Mouse (Mus musculus): Measurements from ENCODE around the gene Atf2.
"Not testable (repeated sequence)": the region's sequence is repeated elsewhere in the genome, so short reads cannot be mapped to it uniquely, and the experiment has no call there.

The Atf2 gene

DNA sequence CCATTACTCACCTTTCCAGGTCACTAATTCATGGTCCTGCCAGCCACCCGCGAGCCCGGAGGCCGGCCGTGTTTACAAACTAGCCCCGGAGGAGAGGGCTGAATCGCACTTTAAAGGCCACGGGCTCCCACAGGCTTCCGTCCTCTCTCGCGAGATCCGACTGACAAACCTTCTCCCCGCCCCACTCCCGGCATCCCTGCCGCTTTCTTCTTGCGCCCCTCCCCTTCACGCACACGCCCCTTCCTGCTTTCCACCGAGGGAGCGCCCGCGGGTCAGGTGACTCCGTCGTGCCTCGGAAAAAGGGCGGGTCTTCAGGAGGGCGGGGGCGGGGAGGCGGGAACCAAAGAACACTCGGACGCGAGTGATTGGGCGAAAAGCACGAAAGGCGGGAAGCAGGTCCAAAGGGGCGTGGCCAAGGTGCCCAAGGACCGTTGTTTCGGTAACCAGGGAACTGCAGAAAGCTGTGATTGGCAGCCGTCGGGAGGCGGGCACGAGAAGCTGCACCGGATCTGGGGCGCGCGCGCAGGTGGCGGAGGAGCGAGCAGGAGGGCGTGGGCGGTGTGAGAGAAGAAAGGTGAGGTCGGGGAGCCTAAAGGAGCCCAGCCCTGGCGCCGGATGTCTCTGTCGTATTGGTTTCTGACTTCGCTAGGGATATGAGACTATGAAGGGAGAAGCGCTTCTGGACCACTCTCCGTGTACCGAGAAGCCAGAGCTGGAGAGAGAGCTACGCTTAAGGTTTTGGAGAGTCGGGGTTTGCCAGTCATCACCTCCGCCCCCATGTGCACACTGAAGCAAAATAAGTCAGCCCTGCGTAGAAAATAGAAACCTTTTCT, at the start of gene Atf2:
Atf2 (minus strand) TSS at position 176 of the 833 bp plus-strand sequence.
- DNase-seq (ENCODE audit: low spot score in 2 of 2), result peak; percentile 97 to 98

DNA sequence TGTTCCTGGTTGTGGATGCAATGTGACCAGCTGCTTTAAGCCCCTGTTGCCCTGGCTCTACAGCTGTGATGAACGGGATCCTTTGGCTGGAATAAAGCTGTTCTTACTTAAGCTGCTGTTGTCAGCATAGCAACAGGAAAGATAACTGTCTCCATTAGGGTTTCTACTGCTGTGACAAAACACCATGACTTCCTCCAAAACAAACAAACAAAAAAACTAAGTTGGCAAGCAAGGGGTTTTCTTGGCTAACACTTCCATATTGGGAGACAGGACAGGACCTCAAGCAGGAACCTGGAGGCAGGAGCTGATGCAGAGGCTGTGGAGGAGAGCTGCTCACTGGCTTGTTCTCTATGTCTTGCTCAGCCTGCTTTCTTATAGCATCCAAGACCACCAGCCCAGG, 48.8 kb upstream of the Atf2 start:
- DNase-seq (ENCODE audit: low spot score in 2 of 2), result no peak

DNA sequence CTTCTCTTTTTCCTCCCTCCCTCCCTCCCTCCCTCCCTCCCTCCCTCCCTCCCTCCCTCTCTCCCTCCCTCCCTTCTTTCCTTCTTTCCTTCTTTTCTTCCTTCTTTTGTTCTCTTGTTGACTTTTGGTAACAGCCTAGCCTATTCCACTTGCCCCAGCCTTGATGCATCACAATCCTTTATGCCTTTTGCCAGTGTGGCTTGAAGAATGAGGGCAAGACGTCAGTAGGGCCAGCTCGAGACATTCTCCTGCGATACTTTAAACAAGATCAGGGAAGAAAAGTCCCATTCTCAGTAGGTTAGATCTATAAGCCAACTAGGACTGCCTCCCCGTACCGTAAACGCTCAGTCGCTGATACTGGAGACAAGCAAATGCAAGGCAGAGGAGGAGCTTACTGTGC, 48.0 kb upstream of the Atf2 start:
- no peak for DNase-seq (ENCODE audit: low spot score in 2 of 2)

DNA sequence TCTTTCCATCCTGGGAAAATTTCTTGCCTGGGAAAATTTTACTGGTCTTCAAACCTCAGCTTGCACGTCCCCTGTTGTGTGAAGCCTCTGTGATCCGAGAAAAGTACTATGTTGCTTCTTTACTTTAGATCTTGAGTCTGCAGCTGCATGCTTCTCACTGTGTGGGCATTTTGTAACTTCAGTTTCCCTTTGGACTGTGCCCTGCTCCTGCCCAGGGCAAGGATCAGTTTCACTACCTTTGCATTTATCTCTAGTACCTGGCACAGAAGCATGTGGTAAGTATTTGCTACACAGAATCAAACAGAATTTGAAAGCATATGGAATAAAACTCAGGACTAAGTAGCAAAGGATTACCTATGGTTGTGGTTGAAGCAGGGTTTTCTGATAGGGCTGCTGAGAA, 46.5 kb upstream of the Atf2 start:
- DNase-seq (ENCODE audit: low spot score in 2 of 2), result no peak

DNA sequence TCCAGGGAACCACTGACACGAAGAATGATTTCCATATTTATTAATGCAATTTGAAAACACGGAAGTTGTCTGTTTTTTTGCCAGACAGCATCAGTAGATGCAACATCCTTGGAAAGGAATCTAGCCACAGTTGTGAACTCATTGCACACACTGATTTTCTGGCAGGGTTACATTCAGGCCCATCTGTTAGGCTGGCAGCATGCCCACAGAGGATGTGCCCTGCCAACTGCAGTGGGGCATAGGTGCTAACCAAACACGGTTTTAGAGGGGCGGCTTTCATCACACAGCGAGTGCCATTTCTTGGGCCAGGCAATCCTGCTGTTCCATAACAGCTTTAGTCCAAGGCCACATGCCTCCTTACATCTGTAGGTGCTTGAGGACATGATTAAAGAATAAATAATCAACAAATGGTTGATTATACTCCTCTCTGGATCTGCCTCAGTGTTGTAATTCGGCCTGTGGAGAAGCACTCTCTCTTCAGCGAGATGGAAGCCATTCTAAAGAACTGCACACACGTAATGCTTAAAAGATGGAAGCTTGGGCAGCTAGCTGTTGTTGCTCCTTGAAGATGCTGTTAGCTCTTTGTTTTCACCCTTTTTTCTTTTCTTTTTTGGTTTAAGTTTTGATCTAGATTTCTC, 40.4 kb upstream of the Atf2 start:
- no peak for DNase-seq (ENCODE audit: low spot score in 2 of 2)

DNA sequence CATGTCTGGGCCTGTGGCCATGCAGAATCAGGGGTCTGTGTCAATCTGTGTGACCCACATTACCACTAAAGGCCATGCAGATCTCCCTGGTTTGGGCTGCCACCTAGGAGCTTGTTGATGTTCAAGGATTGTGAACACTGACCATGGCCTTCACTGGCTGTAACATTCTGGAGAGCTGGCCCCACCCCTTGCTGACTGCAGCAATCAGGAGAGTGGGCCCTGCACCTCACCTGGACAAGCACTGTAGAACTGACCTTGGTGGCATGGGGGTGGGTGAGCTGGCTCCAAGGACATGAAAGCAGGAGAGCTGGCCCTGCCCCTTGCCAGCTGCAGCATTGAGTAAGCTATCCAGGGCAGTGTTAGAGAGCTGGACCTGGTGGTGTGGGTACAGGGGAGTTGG, 35.3 kb upstream of the Atf2 start:
- no peak for DNase-seq (ENCODE audit: low spot score in 2 of 2)

DNA sequence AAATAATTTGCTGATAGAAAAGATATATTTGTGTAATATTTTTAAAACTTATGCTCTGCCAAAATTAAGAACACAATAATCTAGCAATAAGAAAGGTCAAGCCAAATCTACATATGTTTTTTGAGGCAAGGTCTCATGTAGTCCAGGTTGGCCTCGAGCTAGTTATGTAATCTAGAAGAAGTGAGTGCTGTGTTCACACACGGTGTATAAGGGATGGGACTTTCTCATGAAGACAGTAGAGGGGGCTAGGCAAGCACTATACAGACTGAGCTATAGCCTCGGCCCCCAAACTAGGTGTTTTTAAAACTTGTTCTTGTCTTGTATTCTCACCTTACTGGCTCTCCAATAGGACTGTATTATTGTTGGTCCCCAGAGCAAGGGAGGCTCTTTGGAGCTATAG, 33.1 kb upstream of the Atf2 start:
- no peak for DNase-seq (ENCODE audit: low spot score in 2 of 2)

DNA sequence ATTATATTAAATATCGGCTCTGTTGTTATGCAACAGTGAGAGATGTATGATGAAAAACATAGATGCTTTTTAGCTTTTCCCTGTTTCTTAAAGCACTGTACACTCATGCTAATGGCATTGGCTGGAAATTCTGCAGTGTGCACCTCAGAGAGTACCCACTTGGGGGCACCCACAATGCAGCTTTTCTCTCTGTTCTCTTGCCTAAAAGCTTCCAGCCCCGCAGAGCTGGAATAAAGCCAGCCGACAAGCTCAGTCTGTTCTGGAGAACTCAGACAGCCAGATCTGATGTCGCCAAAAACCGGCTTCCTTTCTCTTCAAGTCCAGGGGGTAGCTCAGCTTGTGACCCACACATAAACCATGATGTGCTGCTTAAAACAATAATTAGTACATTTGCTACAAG, 32.6 kb upstream of the Atf2 start:
- peak; percentile 70 to 78 for DNase-seq (ENCODE audit: low spot score in 2 of 2)

DNA sequence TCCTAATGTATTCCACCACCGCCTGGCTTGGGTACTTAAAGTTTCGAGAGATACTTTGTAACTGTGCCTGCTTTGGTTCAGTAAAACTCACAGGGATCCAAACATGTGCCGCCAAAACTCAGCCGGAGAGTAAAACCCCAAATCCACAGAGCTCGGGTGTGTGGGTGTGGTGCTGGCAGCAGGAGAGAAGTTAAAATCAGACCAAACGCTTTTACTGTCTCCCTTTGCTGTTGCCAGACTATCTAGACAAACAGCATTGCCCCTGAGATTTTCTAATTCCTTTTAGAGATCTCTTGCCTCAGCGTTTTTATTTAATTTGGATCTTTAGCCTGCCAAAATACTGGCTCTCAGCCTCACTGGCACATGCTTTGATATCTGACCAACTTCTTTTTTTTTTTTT, 27.2 kb upstream of the Atf2 start:
- no peak for DNase-seq (ENCODE audit: low spot score in 2 of 2)

DNA sequence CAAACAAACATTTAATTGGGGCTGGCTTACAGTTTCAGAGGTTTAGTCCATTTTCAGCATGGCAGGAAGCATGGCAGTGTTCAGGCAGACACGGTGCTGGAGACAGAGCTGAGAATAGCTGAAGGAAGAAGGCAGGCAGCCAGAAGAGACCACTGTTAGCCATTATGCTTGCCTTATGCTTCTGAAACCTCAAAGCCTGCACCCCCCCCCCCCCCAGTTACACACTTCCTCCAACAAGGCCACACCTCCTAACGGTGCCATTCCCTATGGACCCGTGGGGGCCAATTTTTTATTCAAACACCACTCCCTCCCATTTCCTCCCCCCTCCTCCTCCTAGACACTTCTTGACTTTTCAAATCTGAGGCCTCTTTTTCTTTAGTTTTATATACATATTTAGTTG, 19.8 kb upstream of the Atf2 start:
- DNase-seq (ENCODE audit: low spot score in 2 of 2), result no peak

DNA sequence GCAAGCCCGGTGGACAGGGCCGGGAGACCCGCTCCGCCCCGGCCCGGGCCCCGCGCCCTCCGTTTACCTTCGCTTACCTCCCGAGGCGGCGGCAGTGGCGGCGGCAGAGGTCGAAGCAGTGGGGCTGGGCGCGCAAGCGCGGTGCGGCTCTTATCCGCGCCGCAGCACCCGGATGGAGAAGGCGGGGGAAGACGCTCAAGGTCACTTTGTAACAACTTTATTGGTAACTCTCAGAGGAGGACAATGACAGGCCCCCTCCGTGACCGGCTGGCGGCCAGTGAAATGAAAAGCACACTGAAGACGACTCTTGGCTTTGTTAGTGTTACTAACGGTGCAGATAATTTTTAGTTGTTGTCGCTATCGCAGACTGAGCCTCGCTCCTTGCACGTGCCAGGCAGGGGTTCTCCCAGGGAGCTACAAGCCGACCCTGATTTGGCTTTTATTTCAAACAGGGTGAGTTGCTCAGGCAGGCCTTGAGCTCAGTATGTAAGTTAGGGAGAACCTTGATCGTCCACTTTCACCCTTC, 18.8 kb upstream of the Atf2 start, which contains the start of gene Atp5g3:
Atp5g3 (minus strand) TSS at position 152 of the 526 bp plus-strand sequence.
- DNase-seq (ENCODE audit: low spot score in 2 of 2), result peak; percentile 88 to 92

DNA sequence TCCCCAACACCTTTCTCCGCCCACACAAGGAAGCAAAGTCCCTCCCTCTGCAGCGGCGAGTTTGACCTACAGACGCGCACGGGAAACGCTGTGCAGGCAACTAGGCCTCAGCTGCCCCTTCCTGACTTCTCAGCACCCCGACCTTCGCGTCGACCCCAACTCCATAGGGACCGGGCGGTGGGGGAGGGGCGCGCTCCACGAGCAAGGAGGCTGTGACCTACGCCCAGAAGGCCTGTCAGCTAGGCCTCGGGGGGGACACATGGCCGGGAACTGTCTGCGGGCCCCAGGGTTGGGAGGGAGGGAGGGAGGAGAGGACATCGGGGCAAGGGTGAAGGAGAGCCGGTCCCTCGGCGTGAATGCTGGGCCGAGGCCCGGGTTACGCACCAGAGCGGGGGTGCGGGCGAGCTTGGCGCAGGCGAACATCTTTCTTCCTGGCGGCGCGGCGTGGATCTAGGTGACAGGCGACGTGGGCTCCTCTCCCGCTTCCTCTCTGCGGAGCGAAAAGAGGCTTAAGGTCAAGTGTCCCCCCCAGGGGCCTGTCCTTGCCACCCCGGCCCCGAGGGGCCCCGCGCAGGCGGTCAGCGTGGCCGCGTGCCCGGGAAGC, 18.2 kb upstream of the Atf2 start:
- peak; percentile 36 to 74 for DNase-seq (ENCODE audit: low spot score in 2 of 2)

DNA sequence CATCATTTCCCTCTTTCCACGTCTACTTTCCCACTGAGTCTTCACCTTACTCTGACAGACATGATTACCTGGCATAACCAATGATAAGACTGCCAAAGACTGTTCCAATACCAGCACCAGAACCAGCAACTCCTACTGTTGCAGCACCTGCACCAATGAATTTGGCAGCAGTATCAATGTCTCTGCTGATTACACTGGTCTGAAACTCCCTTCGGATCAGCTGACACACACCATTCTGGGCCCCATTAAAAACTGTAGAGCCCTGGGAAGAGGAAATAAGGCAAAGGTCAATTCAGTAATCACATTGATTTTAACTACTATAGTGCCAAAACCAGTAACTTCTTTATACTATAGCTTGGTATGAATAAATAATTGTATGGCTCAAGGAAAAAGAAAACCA, 16.7 kb upstream of the Atf2 start:
- no peak for DNase-seq (ENCODE audit: low spot score in 2 of 2)

DNA sequence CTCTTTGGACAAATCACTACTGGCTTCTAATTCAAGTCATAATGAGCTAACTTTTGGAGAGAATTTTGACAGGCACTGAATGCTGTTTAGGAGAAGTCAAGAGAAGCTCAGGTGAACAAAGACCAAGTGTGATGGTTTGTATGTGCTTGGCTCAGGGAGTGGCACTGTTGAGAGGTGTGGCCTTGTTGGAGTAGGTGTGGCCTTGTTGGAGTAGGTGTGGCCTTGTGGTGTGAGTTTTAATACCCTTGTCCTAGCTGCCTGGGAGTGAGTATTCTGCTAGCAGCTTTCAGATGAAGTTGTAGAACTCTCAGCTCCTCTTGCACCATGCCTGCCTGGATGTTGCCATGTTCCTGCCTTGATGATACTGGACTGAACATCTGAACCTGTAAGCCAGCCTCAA, 12.2 kb upstream of the Atf2 start:
- DNase-seq (ENCODE audit: low spot score in 2 of 2), result peak in 1 of 2 experiments; percentile 7

DNA sequence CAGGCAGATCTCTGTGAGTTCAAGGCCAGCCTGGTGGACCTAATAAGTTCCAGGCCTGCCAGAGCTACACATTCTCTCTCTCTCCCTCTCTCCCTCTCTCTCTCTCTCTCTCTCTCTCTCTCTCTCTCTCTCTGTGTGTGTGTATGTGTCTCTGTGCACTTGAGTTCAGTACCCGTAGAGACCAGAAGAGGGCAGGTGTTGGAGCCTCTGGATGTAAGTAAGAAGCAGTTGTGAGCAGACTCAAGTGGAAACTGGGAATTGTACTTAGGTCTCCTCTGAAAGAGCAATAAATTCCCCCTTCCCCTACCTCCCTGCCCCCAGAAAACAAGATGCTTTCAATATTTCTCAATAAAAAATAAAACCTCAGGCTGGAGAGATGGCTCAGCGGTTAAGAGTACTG, 11.1 kb upstream of the Atf2 start:
- DNase-seq (ENCODE audit: low spot score in 2 of 2), result no peak

DNA sequence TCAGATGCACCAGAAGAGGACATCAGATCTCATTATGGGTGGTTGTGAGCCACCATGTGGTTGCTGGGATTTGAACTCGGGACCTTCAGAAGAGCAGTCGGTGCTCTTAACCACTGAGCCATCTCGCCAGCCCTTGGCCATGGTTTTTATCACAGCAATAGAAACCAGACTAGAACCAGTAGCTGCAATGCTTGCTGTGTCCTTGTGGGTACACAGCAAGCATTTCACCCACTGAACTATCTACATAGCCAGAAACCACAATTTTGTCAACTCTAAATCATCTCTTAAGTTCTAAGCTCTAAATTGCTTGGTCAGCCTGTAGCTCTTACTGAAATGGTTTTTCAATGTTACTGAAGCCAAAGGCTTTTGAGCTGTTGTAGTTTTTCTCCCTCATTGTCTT, 9.9 kb upstream of the Atf2 start:
- DNase-seq (ENCODE audit: low spot score in 2 of 2), result not testable (repeated sequence)

DNA sequence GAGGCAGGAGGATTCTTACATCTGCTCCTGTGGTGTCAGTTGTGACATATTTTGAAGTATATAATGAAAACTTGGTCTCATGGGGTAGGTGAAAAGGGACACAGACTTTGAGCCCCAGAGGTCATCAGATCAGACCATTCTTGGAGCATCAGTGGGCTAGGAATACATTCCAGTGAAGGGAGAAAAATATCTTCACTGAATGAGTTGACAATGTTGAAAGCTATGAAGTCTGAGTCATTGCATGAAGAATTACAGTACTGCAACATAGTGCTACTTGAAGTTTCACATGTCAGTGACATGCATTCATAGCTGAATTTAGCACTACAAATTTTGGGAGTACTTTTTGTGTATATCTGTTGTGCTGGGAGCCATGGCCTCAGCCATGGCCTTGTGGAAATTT, 8.7 kb upstream of the Atf2 start:
- no peak for DNase-seq (ENCODE audit: low spot score in 2 of 2)

DNA sequence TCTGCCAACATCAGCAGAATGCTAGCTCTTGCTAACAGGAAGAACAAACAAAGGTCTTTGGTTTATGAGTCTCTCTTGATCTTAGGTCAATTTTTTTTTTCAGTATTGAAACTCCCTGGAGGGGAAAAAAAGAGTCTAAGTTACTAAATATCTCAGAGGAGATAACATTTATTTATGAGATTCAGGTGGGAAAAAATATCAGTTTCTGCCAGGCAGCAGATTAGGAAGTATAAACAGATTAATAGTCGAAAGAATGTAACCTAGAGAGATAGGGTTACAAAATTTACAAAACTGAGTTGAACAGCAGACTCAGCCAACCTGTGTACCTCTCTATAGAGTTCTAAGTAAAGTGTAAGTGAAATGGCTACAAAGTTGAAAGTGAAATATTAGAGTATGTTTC, 7.9 kb upstream of the Atf2 start:
- DNase-seq (ENCODE audit: low spot score in 2 of 2), result no peak

DNA sequence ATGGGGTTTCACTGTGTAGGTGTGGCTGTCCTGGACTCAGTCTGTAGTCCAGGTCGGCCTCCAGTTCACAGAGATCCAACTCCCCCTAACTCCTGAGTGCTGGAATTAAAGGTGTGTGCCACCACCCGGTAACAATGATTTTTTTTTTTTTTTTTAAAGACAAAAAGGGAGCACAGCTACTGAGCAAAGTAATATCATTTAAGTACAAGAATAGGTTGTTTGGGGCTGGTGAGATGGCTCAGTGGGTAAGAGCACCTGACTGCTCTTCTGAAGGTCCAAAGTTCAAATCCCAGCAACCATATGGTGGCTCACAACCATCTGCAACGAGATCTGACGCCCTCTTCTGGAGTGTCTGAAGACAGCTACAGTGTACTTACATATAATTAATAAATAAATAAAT, 4.5 kb upstream of the Atf2 start:
- DNase-seq (ENCODE audit: low spot score in 2 of 2), result not testable (repeated sequence)

DNA sequence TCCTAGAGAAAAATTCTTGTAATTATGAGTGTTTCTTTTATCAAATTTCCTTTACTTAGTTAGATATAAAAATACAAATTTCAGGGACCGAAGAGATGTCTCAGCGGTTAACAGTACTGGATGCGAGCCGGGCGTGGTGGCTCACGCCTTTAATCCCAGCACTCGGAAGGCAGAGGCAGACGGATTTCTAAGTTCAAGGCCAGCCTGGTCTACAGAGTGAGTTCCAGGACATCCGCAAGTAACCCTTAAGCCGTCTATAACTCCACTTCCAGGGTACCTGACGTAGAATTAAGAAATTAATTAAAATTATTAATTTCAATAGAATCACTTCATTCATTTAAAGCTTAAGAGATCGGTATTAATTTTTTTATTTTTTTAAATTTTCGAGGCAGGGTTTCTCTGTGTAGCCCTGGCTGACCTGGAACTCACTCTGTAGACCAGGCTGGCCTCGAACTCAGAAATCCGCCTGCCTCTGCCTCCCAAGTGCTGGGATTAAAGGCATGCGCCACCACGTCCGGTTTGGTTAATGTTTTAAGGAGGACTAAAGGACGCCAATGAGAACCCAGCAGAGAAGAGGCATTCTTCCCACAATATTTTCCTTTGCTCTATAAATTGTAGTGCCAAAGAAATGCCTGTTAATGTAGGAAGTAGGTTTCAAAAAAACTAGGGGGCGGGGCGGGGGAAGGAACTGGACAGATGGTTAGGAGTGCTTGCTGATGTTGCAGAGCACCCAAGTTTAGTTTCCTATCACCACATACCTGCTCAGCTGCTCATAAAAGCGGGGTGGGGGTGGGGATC, 1.2 kb upstream of the Atf2 start:
- no peak for DNase-seq (ENCODE audit: low spot score in 2 of 2)

DNA sequence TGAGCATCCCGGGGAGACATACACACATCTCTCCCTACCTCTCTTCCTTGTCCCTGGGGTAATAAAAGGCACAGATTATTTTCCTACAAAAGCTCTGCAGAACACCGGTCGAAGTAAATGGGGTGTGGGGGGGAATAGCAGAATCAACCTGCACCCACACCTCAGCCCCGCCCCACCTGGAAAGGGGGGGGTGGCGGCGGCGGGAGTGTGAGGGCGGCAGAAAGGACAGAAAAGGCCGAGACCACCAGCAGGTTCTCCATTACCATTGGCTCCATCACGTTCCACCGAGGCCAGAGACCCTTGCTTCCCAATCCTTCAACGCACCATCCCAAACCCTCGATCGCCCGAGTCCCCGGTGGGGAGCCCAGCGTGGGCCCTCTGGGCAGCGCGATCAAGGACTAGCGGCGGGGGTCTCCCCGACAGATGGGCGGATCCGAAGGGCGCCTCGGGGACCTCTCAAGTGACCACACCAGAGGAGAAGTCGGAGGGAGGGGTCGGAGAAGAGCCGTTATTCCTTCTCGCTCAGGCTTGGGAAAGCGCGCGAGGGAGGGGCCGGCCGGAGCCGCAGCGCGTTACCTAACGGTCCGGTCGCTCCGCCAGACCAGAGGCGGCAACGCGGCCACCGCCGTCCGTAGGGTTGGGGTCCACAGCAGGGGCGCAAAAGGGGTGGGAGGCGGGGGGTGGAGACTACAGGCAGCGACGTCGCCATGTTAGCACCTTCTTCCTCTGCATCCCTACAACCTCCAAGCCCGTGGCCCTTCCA, 557 bp downstream of the Atf2 start:
- DNase-seq (ENCODE audit: low spot score in 2 of 2), result peak; percentile 37 to 60
